Mouse (Mus musculus) bone marrow macrophage, adult 2 months (primary cell): ENCODE measurements around the gene Uggt1. TPM values are rescaled to one million over a fixed set of nuclear protein-coding genes. Genes with fewer than 3 reads are reported as not detected.

Source experiments
- H3K27ac ChIP-seq: 2 replicates; pipeline ENCODE4 v1.5.1; 2012; ENCODE audit warnings: low read depth, low read length; ENCODE audit not compliant: insufficient read depth
- H3K4me1 ChIP-seq: 2 replicates; pipeline ENCODE4 v1.6.1; 2012; ENCODE audit warnings: low read length; ENCODE audit not compliant: control insufficient read depth, insufficient read depth
- H3K4me3 ChIP-seq: 2 replicates; pipeline ENCODE4 v1.5.1; 2012; ENCODE audit warnings: mild to moderate bottlenecking, low read length, moderate library complexity; ENCODE audit not compliant: insufficient read depth
- CTCF ChIP-seq: IDR thresholded peaks from 2 replicates; pipeline ENCODE4 v1.5.1; 2012; ENCODE audit warnings: low read depth, mild to moderate bottlenecking, low read length, moderate library complexity
- POLR2A ChIP-seq: IDR thresholded peaks from 2 replicates; pipeline ENCODE4 v1.6.1; 2012; ENCODE audit warnings: mild to moderate bottlenecking, low read depth, low read length, borderline replicate concordance
- polyA plus RNA-seq: library from polyadenylated mRNA; stranded (reverse); fragments of >200 nt; gene quantifications from 2 replicates; pipeline ENCODE4 v1.2.4, GENCODE M21; 2012; ENCODE audit not compliant: missing spikeins, insufficient read depth, insufficient read length

The Uggt1 gene
- polyA plus RNA-seq, 1 experiment, result 43.1 TPM

GRCm38 (mm10) chr1:36118958-36119357 is 125.6 kb downstream of the Uggt1 start:
- no peak for TF ChIP-seq CTCF
- no peak for TF ChIP-seq POLR2A
- Histone ChIP-seq H3K4me1 (peaks cover 10% of the 10 kb centered on the region), H3K27ac (no peak overlapping the region), H3K4me3 (no peak overlapping the region)

GRCm38 (mm10) chr1:36118061-36118685 is 126.3 kb downstream of the Uggt1 start:
- no peak overlapping the region for H3K4me3 ChIP-seq
- TF ChIP-seq CTCF, result no peak
- no peak for TF ChIP-seq POLR2A
- H3K27ac ChIP-seq, result no peak overlapping the region
- peaks cover 10% of the 10 kb centered on the region for H3K4me1 ChIP-seq

GRCm38 (mm10) chr1:36116488-36116887 is 128.0 kb downstream of the Uggt1 start:
- TF ChIP-seq POLR2A, result no peak
- TF ChIP-seq CTCF, result no peak
- no peak overlapping the region for H3K27ac ChIP-seq
- no peak overlapping the region for H3K4me3 ChIP-seq
- H3K4me1 ChIP-seq, result peaks cover 8% of the 10 kb centered on the region

- Histone ChIP-seq H3K4me3 (no peak overlapping the region), H3K27ac (no peak overlapping the region), H3K4me1 (peaks cover 4% of the 10 kb centered on the region; the same call in 1 of the 2 replicates)
- TF ChIP-seq CTCF, result no peak
Observed at GRCm38 (mm10) chr1:36114844-36115243, 129.7 kb downstream of the Uggt1 start.

- TF ChIP-seq CTCF, result no peak
- no peak for TF ChIP-seq POLR2A
Observed at GRCm38 (mm10) chr1:36113670-36114069, 130.8 kb downstream of the Uggt1 start.

GRCm38 (mm10) chr1:36112665-36113064 is 131.9 kb downstream of the Uggt1 start:
- no peak for TF ChIP-seq CTCF
- TF ChIP-seq POLR2A, result no peak
- Histone ChIP-seq H3K4me3 (no peak overlapping the region), H3K27ac (no peak overlapping the region), H3K4me1 (peaks cover 4% of the 10 kb centered on the region; the same call in 1 of the 2 replicates)

More at GRCm38 (mm10) chr1:36113670-36114069, 130.8 kb downstream of the Uggt1 start:
- Histone ChIP-seq H3K4me1 (peaks cover 4% of the 10 kb centered on the region; the same call in 1 of the 2 replicates), H3K4me3 (no peak overlapping the region), H3K27ac (no peak overlapping the region)

GRCm38 (mm10) chr1:36109987-36110386 is 134.5 kb downstream of the Uggt1 start:
- TF ChIP-seq CTCF (no peak), POLR2A (no peak)
- Histone ChIP-seq H3K4me1 (0 out of 2 replicates have a peak, but pooled peaks cover 2% of the 10 kb centered on the region), H3K27ac (no peak overlapping the region), H3K4me3 (no peak overlapping the region)

GRCm38 (mm10) chr1:36105917-36106706 is 138.4 kb downstream of the Uggt1 start:
- Histone ChIP-seq H3K4me3 (no peak overlapping the region), H3K27ac (no peak overlapping the region), H3K4me1 (0 out of 2 replicates have a peak, but pooled peaks cover 2% of the 10 kb centered on the region)
- TF ChIP-seq POLR2A, result no peak
- no peak for TF ChIP-seq CTCF

GRCm38 (mm10) chr1:36100371-36100770 is 144.1 kb downstream of the Uggt1 start:
- no peak overlapping the region for H3K27ac ChIP-seq
- peaks cover 14% of the 10 kb centered on the region for H3K4me1 ChIP-seq

GRCm38 (mm10) chr1:36098432-36098831 is 146.1 kb downstream of the Uggt1 start:
- no peak for TF ChIP-seq POLR2A
- no peak for TF ChIP-seq CTCF
- peaks cover 14% of the 10 kb centered on the region for H3K4me1 ChIP-seq
- H3K27ac ChIP-seq, result no peak overlapping the region
- no peak overlapping the region for H3K4me3 ChIP-seq

More at GRCm38 (mm10) chr1:36100371-36100770, 144.1 kb downstream of the Uggt1 start:
- H3K4me3 ChIP-seq, result no peak overlapping the region
- TF ChIP-seq CTCF, result no peak
- TF ChIP-seq POLR2A, result no peak
